Mouse (Mus musculus) gastrocnemius, adult 18-20 months (tissue): ENCODE results near the gene Actc1. TPM values are rescaled to one million over a fixed set of nuclear protein-coding genes. Genes with fewer than 3 reads are reported as not detected.

Experiments used
- total RNA-seq, 2 experiments: library from RNA; stranded (reverse); gene quantifications; 2 replicates each; pipeline ENCODE4 v1.2.3; 2021

The Actc1 gene
- total RNA-seq, 2 experiments from 2014 or later = 41.9 to 84.4 TPM

Other genes with a start within 250 kb of the Actc1 start
- gene Scg5, start 224.4 kb downstream of the Actc1 start, total RNA-seq = not detected
- gene Arhgap11a, start 204.9 kb downstream of the Actc1 start, total RNA-seq = under 1 TPM; 0.81 to 0.87 TPM
- not detected for gene Gjd2, start 39.9 kb downstream of the Actc1 start, total RNA-seq
- 10 to 100 TPM; 11.8 to 12.0 TPM for gene Aqr, start 133.5 kb upstream of the Actc1 start, total RNA-seq
- 10 to 100 TPM; 18.4 to 24.4 TPM for gene Zfp770, start 147.9 kb upstream of the Actc1 start, total RNA-seq